Mouse (Mus musculus) hindbrain, embryonic 15.5 days (tissue): ENCODE measurements around the gene Slc29a1. TPM values are rescaled to one million over a fixed set of nuclear protein-coding genes. Genes with fewer than 3 reads are reported as not detected.
A peak's percentile ranks its signal among the peaks of the same experiment; 100 is the strongest.

Experiments used
- ATAC-seq: fragments of 200-750 bp; cut with Nextera tagmentation; 2 replicates; pipeline ENCODE4 v1.8.0; 2017; ENCODE audit warnings: low read depth, moderate number of reproducible peaks, moderate TSS enrichment; ENCODE audit not compliant: low FRiP score
- H3K27ac ChIP-seq: fragments of 300-500 bp; sonication (generic); replicated peaks from 2 replicates; pipeline ENCODE4 v1.5.1; 2015; ENCODE audit warnings: mild to moderate bottlenecking, inconsistent platforms
- H3K27me3 ChIP-seq: fragments of 300-500 bp; sonication (generic); 2 replicates; pipeline ENCODE4 v1.6.1; 2015; ENCODE audit warnings: control low read depth, inconsistent platforms
- H3K36me3 ChIP-seq: fragments of 300-500 bp; sonication (generic); 2 replicates; pipeline ENCODE4 v1.6.1; 2015; ENCODE audit warnings: control low read depth, inconsistent platforms
- H3K4me1 ChIP-seq: fragments of 300-500 bp; sonication (generic); replicated peaks from 2 replicates; pipeline ENCODE4 v1.6.1; 2015; ENCODE audit warnings: control low read depth, inconsistent platforms
- H3K4me2 ChIP-seq: fragments of 300-500 bp; sonication (generic); 2 replicates; pipeline ENCODE4 v1.6.1; 2015; ENCODE audit warnings: moderate library complexity, mild to moderate bottlenecking, inconsistent platforms
- H3K4me3 ChIP-seq: fragments of 300-500 bp; sonication (generic); 2 replicates; pipeline ENCODE4 v1.5.1; 2015; ENCODE audit warnings: mild to moderate bottlenecking, inconsistent platforms
- H3K9ac ChIP-seq: fragments of 300-500 bp; sonication (generic); 2 replicates; pipeline ENCODE4 v1.6.1; 2015; ENCODE audit warnings: inconsistent platforms
- H3K9me3 ChIP-seq: fragments of 300-500 bp; sonication (generic); 2 replicates; pipeline ENCODE4 v1.6.1; 2016; ENCODE audit warnings: control low read depth, inconsistent platforms
- WGBS: fragments of 180-500 bp; shearing (Covaris S2); methylation state at CpG from one replicate; pipeline ENCODE4 v1.1.7; 2015; 5-methylcytosine and 5-hydroxymethylcytosine counted together
- polyA plus RNA-seq: library from polyadenylated mRNA; unstranded; fragments of >200 nt; fragmentation: Nextera tagmentation; extraction: Ambion mirVana; gene quantifications from 2 replicates; pipeline ENCODE4 v1.2.1, GENCODE M21; 2015

The Slc29a1 gene
- 43.7 and 46.4 TPM in 2 replicates for polyA plus RNA-seq

DNA sequence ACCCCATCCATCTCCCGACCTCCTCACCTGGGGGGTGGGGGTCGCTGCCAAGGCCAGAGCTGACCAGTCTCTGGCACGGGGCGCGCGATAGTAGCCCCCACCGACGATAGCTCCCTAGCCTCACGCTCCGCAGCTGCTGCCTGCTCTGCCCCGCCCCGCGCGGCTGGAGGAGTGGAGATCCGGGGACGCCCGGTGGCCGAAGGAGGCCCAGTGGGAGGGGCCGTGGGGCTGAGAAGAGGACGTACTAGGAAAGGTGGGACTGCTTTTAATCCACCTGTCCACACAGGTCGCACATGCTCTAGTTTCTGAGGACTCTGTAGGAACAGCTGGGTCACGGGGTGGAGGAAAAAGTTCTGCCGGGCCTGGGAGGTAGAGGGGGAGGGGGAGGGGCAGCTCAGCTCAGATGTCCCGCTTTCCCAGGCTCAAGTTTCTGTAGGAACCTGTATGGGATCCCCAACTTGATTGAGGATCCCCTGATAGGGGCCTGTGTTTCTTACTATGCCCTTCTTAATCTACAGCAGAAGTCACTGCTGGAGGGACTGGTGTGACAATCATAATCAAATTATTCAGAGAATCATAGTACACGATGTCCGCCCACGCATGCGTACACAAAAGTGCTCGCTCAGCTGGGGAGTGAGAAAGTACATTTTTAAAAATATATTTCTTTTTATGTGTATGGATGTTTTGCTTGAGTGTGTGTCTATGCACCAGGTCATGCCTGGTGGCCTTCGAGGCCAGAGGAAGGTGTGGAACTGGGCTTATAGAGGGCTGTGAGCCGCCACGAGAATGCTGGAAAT, at the start of gene Slc29a1:
Slc29a1 (minus strand) TSS at position 161 of the 797 bp plus-strand sequence.
- Histone ChIP-seq H3K27ac (no peak within 1 kb of the TSS), H3K27me3 (peaks cover 16% of the 10 kb centered on the region), H3K36me3 (no peaks in the 10 kb centered on the region), H3K4me2 (peak within 1 kb of the TSS; percentile 60), H3K9ac (peak within 1 kb of the TSS; percentile 37), H3K4me1 (peaks cover 42% of the 10 kb centered on the region), H3K4me3 (peak within 1 kb of the TSS; percentile 24), H3K9me3 (no peaks in the 10 kb centered on the region)
- ATAC-seq, result no peak
- 17% methylated on average over 32 of the region's 32 CpGs for WGBS

GRCm38 (mm10) chr17:45644185-45644584, 44.8 kb upstream of the Slc29a1 start:
- 92% methylated on average over 4 of the region's 4 CpGs for WGBS
- no peak for ATAC-seq
- no peaks in the 10 kb centered on the region for H3K36me3 ChIP-seq
- no peak overlapping the region for H3K9ac ChIP-seq
- H3K27me3 ChIP-seq, result no peaks in the 10 kb centered on the region
- H3K4me2 ChIP-seq, result no peak overlapping the region
- no peak overlapping the region for H3K4me3 ChIP-seq
- no peaks in the 10 kb centered on the region for H3K4me1 ChIP-seq
- H3K27ac ChIP-seq, result no peak overlapping the region
- H3K9me3 ChIP-seq, result no peaks in the 10 kb centered on the region

- 22% methylated on average over 12 of the region's 12 CpGs for WGBS
- H3K4me1 ChIP-seq, result no peaks in the 10 kb centered on the region
- no peaks in the 10 kb centered on the region for H3K9me3 ChIP-seq
- no peak for ATAC-seq
- H3K9ac ChIP-seq, result no peak overlapping the region
- H3K36me3 ChIP-seq, result no peaks in the 10 kb centered on the region
- H3K4me3 ChIP-seq, result no peak overlapping the region
- no peak overlapping the region for H3K27ac ChIP-seq
- H3K4me2 ChIP-seq, result 0 out of 2 replicates have a peak overlapping the region, but pooled peaks have one; percentile 22
- H3K27me3 ChIP-seq, result no peaks in the 10 kb centered on the region
Measured at GRCm38 (mm10) chr17:45642701-45643100, 43.3 kb upstream of the Slc29a1 start.

DNA sequence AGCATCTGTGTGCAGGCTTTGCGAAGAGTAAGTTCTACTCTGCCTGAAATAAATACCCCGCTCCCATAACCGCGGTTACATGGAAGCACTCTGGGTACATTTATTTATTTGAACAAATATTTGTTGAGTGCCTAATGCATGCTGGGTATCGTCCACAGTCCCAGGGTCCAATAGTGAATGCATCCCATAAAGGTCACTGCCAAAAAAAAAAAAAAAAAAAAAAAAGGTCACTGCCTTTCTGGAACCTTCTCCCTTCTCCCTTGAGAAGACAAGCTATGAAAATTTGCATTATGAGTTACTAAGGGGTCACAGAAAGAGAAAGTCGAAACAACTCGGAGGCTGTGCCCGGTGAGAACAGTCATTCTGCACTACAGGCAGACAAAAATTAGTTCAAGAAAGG, 42.6 kb upstream of the Slc29a1 start:
- Histone ChIP-seq H3K27ac (no peak overlapping the region), H3K4me2 (no peak overlapping the region), H3K27me3 (no peaks in the 10 kb centered on the region), H3K9ac (no peak overlapping the region), H3K9me3 (no peaks in the 10 kb centered on the region), H3K4me3 (no peak overlapping the region), H3K36me3 (no peaks in the 10 kb centered on the region), H3K4me1 (no peaks in the 10 kb centered on the region)
- no peak for ATAC-seq
- 92% methylated on average over 8 of the region's 8 CpGs for WGBS

- Histone ChIP-seq H3K27ac (no peak overlapping the region), H3K9ac (no peak overlapping the region), H3K4me1 (no peaks in the 10 kb centered on the region), H3K27me3 (no peaks in the 10 kb centered on the region), H3K4me3 (no peak overlapping the region), H3K4me2 (no peak overlapping the region), H3K36me3 (no peaks in the 10 kb centered on the region), H3K9me3 (no peaks in the 10 kb centered on the region)
- 77% methylated on average over 16 of the region's 16 CpGs for WGBS
- no peak for ATAC-seq
Measured at GRCm38 (mm10) chr17:45638596-45639295, 39.3 kb upstream of the Slc29a1 start.

- no peaks in the 10 kb centered on the region for H3K27me3 ChIP-seq
- 85% methylated on average over 5 of the region's 5 CpGs for WGBS
- no peak overlapping the region for H3K4me2 ChIP-seq
- no peak for ATAC-seq
- H3K4me3 ChIP-seq, result no peak overlapping the region
- H3K9me3 ChIP-seq, result no peaks in the 10 kb centered on the region
- peaks cover 14% of the 10 kb centered on the region for H3K4me1 ChIP-seq
- H3K9ac ChIP-seq, result no peak overlapping the region
- H3K27ac ChIP-seq, result no peak overlapping the region
- H3K36me3 ChIP-seq, result no peaks in the 10 kb centered on the region
Measured at GRCm38 (mm10) chr17:45634033-45634432, 34.6 kb upstream of the Slc29a1 start.

- Histone ChIP-seq H3K27ac (no peak overlapping the region), H3K9ac (no peak overlapping the region), H3K9me3 (no peaks in the 10 kb centered on the region), H3K4me1 (peaks cover 14% of the 10 kb centered on the region), H3K4me2 (no peak overlapping the region), H3K36me3 (no peaks in the 10 kb centered on the region), H3K27me3 (no peaks in the 10 kb centered on the region), H3K4me3 (no peak overlapping the region)
- no peak for ATAC-seq
- WGBS, result 78% methylated on average over 6 of the region's 6 CpGs
Measured at GRCm38 (mm10) chr17:45631940-45632339, 32.5 kb upstream of the Slc29a1 start.

DNA sequence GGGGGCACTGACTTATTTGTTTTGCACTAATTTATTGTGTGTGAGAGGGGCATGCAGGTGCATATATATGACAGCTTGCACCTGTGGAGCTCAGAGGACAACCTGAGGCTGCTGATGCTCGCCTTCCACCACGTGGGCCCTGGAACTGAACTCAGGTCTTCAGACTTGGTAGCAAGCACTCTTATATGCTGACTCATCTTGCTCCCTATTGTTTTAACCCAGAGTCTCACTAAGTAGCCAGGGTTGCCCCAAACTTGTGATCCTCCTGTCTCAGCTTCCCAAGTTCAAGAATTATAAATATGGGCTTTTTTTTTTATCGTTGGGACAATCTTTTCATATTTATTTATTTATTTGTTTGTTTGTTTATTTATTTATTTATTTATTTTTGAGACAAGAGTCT, 31.6 kb upstream of the Slc29a1 start:
- Histone ChIP-seq H3K4me2 (peak overlapping the region; percentile 70), H3K9ac (peak overlapping the region; percentile 61), H3K9me3 (no peaks in the 10 kb centered on the region), H3K4me1 (peaks cover 19% of the 10 kb centered on the region), H3K4me3 (peak overlapping the region; percentile 45; the same call in 1 of the 2 replicates), H3K27me3 (no peaks in the 10 kb centered on the region), H3K27ac (peak overlapping the region; percentile 73), H3K36me3 (no peaks in the 10 kb centered on the region)
- 55% methylated on average over 3 of the region's 3 CpGs for WGBS
- no peak for ATAC-seq

DNA sequence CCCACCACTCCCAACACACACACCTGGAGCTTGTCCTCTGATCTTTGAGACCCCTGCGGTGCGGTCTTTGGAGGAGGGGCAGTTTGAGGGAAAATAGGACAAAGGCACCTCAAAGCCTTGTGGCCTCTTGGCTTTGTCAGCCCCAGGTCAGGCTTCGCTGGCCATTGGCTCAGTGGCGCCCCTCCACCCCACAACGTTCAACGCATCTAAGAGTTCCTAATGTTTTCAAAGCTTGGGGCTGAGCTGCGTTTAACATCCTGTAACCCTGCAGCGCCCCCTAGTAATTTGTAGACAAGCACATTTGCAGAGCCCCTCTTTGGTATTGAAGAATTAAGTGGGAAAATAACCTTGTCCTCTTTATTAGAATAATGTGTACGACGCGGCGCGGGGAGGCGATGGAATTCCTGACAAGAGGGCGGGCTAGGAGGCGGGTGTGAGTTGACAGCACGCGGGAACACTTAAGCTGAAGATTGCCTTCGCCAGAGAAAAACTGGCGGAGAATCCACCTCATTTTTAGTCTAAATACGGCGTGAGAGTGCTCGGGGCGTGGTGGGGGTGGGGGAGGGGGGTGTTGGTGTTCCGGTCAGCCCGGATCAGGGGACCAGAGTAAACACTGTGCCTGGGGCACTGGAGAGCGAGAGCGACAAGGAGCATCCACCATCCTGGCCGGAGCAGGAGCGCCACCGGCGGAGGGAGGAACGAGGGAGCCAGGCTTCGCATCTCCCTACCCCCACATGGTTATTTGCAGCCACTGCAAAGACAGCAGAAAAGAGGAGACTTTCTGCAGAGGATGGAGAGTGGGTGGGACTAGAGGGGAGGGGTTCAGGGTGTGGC, 30.7 kb upstream of the Slc29a1 start:
- peak overlapping the region; percentile 61 for H3K9ac ChIP-seq
- peak overlapping the region; percentile 70 for H3K4me2 ChIP-seq
- no peaks in the 10 kb centered on the region for H3K9me3 ChIP-seq
- WGBS, result 2% methylated on average over 34 of the region's 34 CpGs
- H3K36me3 ChIP-seq, result no peaks in the 10 kb centered on the region
- H3K27ac ChIP-seq, result peak overlapping the region; percentile 73
- peak overlapping the region; percentile 45 for H3K4me3 ChIP-seq
- no peaks in the 10 kb centered on the region for H3K27me3 ChIP-seq
- ATAC-seq, result peak; percentile 89
- peaks cover 19% of the 10 kb centered on the region for H3K4me1 ChIP-seq

- 0 out of 2 replicates have a peak, but pooled peaks have one; percentile 19 for ATAC-seq
- Histone ChIP-seq H3K27me3 (no peaks in the 10 kb centered on the region), H3K27ac (peak overlapping the region; percentile 73), H3K9ac (0 out of 2 replicates have a peak overlapping the region, but pooled peaks have one; percentile 61), H3K9me3 (no peaks in the 10 kb centered on the region), H3K4me2 (peak overlapping the region; percentile 70), H3K4me3 (peak overlapping the region; percentile 45), H3K36me3 (no peaks in the 10 kb centered on the region), H3K4me1 (peaks cover 19% of the 10 kb centered on the region)
- WGBS, result 62% methylated on average over 13 of the region's 13 CpGs
Measured at GRCm38 (mm10) chr17:45628885-45629855, 29.8 kb upstream of the Slc29a1 start.

DNA sequence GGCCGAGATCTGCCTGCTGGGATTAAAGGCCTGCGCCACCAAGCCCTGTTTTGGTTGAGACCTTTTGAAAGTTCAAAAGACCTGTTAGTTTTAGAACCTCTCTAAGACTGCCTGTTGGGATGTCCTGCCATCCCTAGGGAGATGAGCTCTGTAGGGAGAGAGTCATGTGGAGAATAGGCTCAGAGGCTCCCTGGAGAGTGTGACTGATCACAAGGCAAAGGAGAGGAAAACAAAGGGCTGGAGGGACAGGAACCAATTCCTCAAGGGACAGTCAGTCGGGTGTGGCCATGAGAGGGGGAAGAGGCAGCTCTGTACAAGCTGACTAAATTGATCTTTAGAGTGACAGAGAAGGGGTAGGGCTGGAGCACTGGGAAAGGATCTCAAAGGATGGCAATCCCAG, 28.8 kb upstream of the Slc29a1 start:
- Histone ChIP-seq H3K4me2 (no peak overlapping the region), H3K27me3 (no peaks in the 10 kb centered on the region), H3K9me3 (no peaks in the 10 kb centered on the region), H3K27ac (no peak overlapping the region), H3K4me1 (peaks cover 19% of the 10 kb centered on the region), H3K9ac (no peak overlapping the region), H3K36me3 (no peaks in the 10 kb centered on the region), H3K4me3 (no peak overlapping the region)
- no peak for ATAC-seq
- 17% methylated on average over 3 of the region's 3 CpGs for WGBS
